Mouse (Mus musculus): ENCODE results near the gene Med27. TPM values are rescaled to one million over a fixed set of nuclear protein-coding genes. Genes with fewer than 3 reads are reported as not detected.

Gene Med27
- total RNA-seq, 1 experiment from 2014 or later, result 25.2 TPM

DNA sequence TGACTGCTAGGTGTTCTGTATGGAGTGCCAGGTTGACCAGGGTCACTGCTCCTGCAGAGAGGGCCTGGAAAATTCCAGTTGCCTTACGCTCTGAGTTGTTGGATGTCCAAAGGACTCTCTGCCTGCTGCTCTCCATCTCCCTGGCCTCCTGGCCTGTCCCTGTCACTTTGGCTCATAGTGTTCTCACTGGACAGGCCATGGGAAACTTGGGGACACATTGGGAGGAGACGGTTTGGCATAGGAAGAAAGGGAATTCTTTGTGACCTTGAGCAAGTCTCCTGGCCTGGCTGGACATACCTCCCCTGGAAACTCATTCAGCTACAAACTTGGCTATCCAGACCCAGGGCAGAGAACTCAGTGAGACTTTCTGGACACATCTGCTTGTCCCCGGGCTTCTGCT lies 213.3 kb downstream of the Med27 start:
- ATAC-seq (replicated peaks in 1 of 2; ENCODE audit: insufficient read depth in 1 of 2, low FRiP score in 2 of 2, low TSS enrichment in 1 of 2, low read depth in 1 of 2, poor library complexity in 2 of 2, severe bottlenecking in 2 of 2), result no peak

DNA sequence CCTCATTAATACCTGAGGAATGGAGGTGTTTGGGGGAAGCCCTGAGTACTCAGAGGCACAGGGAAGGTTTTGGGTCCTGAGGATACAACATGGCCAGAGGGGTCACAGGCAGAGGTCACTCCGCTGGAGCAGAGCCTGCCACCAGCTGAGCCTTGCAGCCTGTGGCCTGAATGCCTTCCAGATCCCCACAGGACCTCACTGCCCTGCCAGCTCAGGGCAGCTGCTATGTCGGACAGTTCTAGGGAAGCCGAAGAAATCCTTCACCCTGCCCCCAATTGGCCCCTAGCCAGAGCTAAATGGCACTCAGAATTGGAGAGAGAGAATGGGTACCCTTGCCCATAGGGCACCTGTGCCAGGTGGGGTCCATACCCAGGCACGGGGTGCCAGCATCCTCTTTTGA lies 214.8 kb downstream of the Med27 start:
- ATAC-seq (replicated peaks in 1 of 2; ENCODE audit: insufficient read depth in 1 of 2, low FRiP score in 2 of 2, low TSS enrichment in 1 of 2, low read depth in 1 of 2, poor library complexity in 2 of 2, severe bottlenecking in 2 of 2), result no peak

DNA sequence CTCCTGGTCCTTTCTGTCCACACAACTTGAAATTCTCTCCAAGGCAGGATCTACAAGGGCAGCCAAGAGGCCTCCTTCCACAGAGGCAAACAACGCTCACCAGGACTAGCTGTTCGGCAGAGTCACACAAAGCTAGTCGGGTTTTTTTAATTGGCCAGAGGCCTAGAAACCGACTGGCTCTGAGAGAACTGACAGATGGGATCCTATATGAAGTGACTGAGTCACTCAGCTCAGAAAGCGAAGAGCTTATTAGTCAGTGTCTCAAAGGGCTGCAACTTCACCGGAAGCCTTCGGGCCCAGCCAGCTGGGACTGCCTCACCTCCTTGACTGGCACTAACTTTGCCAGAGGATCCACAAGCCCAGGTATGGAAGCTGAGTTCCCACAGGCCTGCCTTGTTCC lies 217.4 kb downstream of the Med27 start:
- no peak for ATAC-seq (replicated peaks in 1 of 2; ENCODE audit: insufficient read depth in 1 of 2, low FRiP score in 2 of 2, low TSS enrichment in 1 of 2, low read depth in 1 of 2, poor library complexity in 2 of 2, severe bottlenecking in 2 of 2)

DNA sequence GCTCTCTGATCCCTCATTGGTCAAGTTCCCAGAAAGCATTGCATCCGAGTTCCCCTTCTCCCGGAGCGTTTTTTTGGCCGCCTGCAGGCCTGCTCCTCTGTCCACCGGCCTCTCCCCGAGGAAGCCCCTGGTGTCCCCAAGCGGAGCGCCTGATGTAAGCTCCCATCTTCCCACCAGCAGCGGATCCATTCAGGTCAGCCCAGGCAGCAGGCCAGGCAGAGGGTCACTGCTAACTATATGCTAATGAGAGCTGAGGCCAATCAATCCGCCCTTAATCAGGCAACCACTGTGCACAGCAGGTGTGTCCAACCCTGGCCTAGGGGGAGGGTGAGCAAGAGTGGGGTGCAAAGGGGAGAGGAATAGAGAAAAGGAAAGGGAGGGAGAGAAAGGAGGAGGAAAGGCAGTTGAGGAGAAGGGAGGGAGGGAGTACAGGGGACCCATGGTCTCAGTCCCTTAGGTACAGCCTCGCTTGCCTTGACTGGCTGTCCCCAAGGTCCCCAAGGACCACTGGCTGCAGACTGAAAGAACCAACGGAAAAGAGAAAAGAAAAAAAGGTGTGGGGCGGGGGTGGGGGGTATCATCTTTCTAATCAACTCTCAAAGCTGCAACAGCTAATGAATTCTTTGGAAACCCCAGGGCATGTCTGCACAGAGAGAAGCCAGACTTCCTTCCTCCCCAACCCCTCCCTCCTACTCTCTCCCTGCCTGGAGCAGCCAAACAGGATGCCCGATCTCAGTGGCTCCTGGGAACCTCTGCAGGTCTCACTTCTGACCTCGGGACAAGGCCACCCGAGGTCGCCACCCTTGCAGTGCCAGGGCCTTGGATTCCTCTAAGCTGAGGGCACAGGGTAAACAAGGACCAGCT lies 219.2 kb downstream of the Med27 start:
- no peak for ATAC-seq (replicated peaks in 1 of 2; ENCODE audit: insufficient read depth in 1 of 2, low FRiP score in 2 of 2, low TSS enrichment in 1 of 2, low read depth in 1 of 2, poor library complexity in 2 of 2, severe bottlenecking in 2 of 2)

DNA sequence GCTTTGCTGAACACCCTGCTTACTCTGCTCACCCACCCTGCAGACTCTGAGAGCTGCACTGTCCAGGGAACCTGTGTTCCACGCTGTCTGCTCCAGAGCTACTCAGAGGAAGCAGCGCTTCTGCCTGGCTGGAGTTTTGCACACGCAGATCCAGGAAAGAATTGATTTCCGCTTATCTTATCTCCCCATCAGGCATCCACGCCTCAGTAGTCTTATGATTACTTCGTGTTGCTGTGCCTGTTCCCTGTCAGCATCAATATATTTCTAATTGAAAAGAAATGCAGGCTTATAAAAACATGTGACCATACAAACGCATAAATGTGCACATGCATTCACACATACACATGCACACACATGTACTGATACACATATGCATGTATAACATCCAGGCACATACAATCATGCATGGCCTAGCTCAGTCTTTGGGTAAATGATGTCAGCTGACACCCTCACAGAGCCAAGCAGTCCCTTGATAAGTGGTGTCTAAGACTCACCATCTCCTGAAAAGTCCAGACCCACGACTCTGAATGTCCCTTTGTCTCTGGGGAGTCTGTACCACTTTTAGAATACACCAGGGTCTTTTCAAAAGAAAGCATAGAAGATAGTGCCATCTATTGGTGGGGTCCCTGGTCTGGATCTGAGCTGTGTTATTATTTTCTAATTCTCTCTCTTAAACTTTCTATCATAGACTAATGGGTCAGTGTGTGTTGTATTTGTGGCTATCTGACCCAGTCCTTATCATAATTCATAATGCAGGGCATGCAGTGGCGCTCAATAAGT lies 225.5 kb downstream of the Med27 start:
- no peak for ATAC-seq (replicated peaks in 1 of 2; ENCODE audit: insufficient read depth in 1 of 2, low FRiP score in 2 of 2, low TSS enrichment in 1 of 2, low read depth in 1 of 2, poor library complexity in 2 of 2, severe bottlenecking in 2 of 2)

DNA sequence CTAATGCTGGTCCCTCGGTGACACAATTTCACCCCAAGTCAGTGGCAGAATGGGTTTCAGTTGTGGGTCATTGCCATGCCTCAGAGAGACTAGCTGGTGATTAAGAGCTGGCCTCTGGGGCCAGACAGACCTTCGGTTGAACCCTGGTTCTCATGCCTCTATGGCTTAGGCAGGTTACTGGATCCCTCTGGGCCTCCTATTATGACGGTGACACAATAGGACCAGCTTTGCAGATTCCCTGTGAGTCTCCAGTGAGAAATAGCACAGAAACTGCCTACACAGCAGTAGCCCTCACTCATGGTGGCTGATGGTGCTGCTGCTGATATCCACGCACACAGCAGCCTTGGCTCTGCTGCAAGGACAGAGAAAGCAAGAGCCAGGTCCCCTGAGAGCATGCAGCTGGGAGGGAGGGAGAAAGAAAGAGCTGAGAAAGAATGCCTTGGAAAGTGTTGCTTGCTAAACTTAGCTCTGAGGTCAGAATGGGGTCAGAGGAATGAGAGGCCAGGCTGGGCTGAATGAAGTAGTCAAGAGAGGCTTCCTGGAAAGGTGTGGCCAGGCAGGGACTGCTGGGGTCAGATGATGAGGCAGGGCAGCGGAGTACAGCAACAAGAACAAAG lies 226.3 kb downstream of the Med27 start:
- no peak for ATAC-seq (replicated peaks in 1 of 2; ENCODE audit: insufficient read depth in 1 of 2, low FRiP score in 2 of 2, low TSS enrichment in 1 of 2, low read depth in 1 of 2, poor library complexity in 2 of 2, severe bottlenecking in 2 of 2)

DNA sequence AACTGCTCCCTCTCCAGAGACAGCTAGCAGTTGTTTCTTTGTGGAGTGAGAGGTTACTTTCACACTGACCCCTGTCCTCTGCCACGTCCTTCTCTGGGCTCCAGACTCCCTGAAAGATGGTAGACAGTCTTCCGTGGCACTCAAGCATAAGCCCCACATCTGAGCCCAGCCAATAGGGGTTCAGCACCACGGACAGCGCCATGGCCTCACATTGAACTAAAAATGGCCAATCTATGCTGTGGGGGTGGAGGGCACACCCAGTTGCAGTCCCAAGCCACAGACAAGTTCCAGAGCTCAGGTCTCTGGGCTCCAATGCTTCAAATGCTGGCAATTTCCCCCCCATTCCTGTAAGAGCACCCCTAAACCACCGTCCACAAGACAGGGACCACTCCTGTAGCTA lies 227.0 kb downstream of the Med27 start:
- peak; percentile 27 to 75; a peak in 3 of 4 replicates for ATAC-seq (replicated peaks in 1 of 2; ENCODE audit: insufficient read depth in 1 of 2, low FRiP score in 2 of 2, low TSS enrichment in 1 of 2, low read depth in 1 of 2, poor library complexity in 2 of 2, severe bottlenecking in 2 of 2)

DNA sequence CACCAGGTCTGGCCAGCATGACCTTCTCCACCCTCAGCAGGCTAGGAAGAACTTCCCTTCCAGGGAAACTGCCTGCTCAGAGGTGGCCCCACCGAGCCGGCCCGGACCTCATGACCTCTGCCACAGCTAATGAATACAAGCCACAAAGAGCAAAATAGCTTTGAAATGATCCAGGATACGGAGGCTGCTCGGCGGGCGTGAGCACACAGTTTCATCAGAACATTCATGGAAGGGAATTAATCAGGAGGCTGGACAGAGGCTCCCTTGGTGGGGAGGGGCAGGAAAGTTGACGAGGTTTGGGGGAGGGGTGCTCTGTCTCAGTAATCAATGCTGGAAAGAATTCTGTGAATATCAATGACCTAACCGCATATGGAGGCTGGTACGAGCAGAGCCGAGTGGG lies 227.6 kb downstream of the Med27 start:
- no peak for ATAC-seq (replicated peaks in 1 of 2; ENCODE audit: insufficient read depth in 1 of 2, low FRiP score in 2 of 2, low TSS enrichment in 1 of 2, low read depth in 1 of 2, poor library complexity in 2 of 2, severe bottlenecking in 2 of 2)

Other genes starting within 250 kb of the Med27 start
- 108 and 115 TPM in 2 replicates for gene Setx, start 222.6 kb upstream of the Med27 start, total RNA-seq (2017)
- gene Ntng2, start 93.8 kb upstream of the Med27 start, total RNA-seq (2017), result 2.4 and 3.3 TPM in 2 replicates

All from hematopoietic stem cell, adult 5-6 weeks (primary cell).